Mouse (Mus musculus) stomach, postnatal 0 days (tissue): ENCODE results near the gene Ccno.

Experiments
- CTCF ChIP-seq: IDR thresholded peaks from 2 replicates; pipeline ENCODE4 v1.5.1; 2016; ENCODE audit warnings: antibody characterized with exemption, low read depth, mild to moderate bottlenecking, moderate library complexity
- EP300 ChIP-seq: optimal IDR thresholded peaks from 2 replicates; pipeline ENCODE3; 2016; ENCODE audit warnings: antibody characterized with exemption

DNA sequence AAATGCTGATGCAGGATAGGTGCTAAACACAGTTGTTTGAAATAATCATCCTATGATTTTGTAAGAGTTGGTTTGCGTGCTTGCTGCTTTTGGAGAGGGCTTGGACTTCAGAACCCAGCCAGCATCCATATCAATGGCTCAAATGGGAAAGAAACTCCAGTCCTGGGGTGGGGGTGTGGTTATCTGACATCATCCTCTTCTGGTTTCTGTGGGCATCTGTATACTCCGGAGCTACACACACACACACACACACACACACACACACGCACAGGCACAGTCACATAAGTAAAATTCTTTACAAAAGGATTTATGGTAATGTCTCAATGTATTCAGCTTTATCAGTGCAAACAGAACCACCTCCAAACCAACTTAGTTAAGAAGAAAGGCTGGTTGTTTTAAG is 12.5 kb downstream of the Ccno start:
- TF ChIP-seq CTCF (no peak), EP300 (no peak)
